Mouse (Mus musculus) gastrocnemius, adult 18-20 months (tissue): ENCODE data around the gene Tmprss3. TPM values are rescaled to one million over a fixed set of nuclear protein-coding genes. Genes with fewer than 3 reads are reported as not detected.

Experiments
- DNase-seq: peaks from one replicate; pipeline ENCODE4 v3.0.0; 2021; ENCODE audit warnings: low spot score
- total RNA-seq, 2 experiments: library from RNA; stranded (reverse); gene quantifications; 2 replicates each; pipeline ENCODE4 v1.2.3; 2021

The Tmprss3 gene
- total RNA-seq, 2 experiments from 2014 or later = not detected

- DNase-seq = peak; percentile 59
These were observed 60.4 kb downstream of the Tmprss3 start for GRCm38 (mm10) chr17:31138398-31138797.

GRCm38 (mm10) chr17:31136821-31137220 lies 62.0 kb downstream of the Tmprss3 start:
- no peak for DNase-seq

- DNase-seq = no peak
These were observed 62.5 kb downstream of the Tmprss3 start for GRCm38 (mm10) chr17:31136291-31136690.

- no peak for DNase-seq
These were observed 63.9 kb downstream of the Tmprss3 start for GRCm38 (mm10) chr17:31134913-31135312.

GRCm38 (mm10) chr17:31133776-31134175 lies 65.0 kb downstream of the Tmprss3 start:
- no peak for DNase-seq

GRCm38 (mm10) chr17:31131269-31131821 lies 67.4 kb downstream of the Tmprss3 start:
- DNase-seq = no peak

- DNase-seq = no peak
These were observed 69.3 kb downstream of the Tmprss3 start, which contains the start of gene Tff3 for GRCm38 (mm10) chr17:31129452-31129851. Gene Tff3, minus strand, starts transcription at chr17:31129646.

Other genes starting within 250 kb of the Tmprss3 start
- not detected for gene Umodl1, start 244.3 kb downstream of the Tmprss3 start, total RNA-seq
- 1 to 10 TPM; 1.6 to 1.7 TPM for gene Abcg1, start 141.3 kb downstream of the Tmprss3 start, total RNA-seq
- not detected for gene Tff3, start 69.3 kb downstream of the Tmprss3 start, total RNA-seq
- not detected for gene Tff2, start 54.7 kb downstream of the Tmprss3 start, total RNA-seq
- gene Tff1, start 33.7 kb downstream of the Tmprss3 start, total RNA-seq = not detected
- gene Ubash3a, start 8.9 kb upstream of the Tmprss3 start, total RNA-seq = not detected
- 10 to 100 TPM in 1 of 2 experiments, 1 to 10 TPM in 1; 2.4 to 11.6 TPM for gene Rsph1, start 78.4 kb upstream of the Tmprss3 start, total RNA-seq
- 1 to 10 TPM; 3.7 to 5.9 TPM for gene Slc37a1, start 87.8 kb upstream of the Tmprss3 start, total RNA-seq
- 1 to 10 TPM in 1 of 2 experiments, under 1 TPM in 1; 1.00 to 1.6 TPM for gene Pde9a, start 187.2 kb upstream of the Tmprss3 start, total RNA-seq